Mouse (Mus musculus) heart, embryonic 16.5 days (tissue): ENCODE results near the gene Ttc5. TPM values are rescaled to one million over a fixed set of nuclear protein-coding genes. Genes with fewer than 3 reads are reported as not detected.
"Not testable (repeated sequence)": the region's sequence is repeated elsewhere in the genome, so short reads cannot be mapped to it uniquely, and the experiment has no call there.

Experiments
- ATAC-seq: fragments of 200-750 bp; cut with Nextera tagmentation; replicated peaks from 2 replicates; pipeline ENCODE4 v1.8.0; 2017; ENCODE audit warnings: moderate number of reproducible peaks; ENCODE audit not compliant: insufficient read depth, low FRiP score; ENCODE audit errors: extremely low read depth
- H3K27ac ChIP-seq: fragments of 300-500 bp; sonication (generic); 2 replicates; pipeline ENCODE4 v1.5.1; 2014; ENCODE audit warnings: mild to moderate bottlenecking, low read length, control low read depth, moderate library complexity
- H3K27me3 ChIP-seq: fragments of 300-500 bp; sonication (generic); 2 replicates; pipeline ENCODE4 v1.6.1; 2014; ENCODE audit warnings: low read length, mixed read lengths; ENCODE audit not compliant: control insufficient read depth, insufficient read depth
- H3K36me3 ChIP-seq: fragments of 300-500 bp; sonication (generic); 2 replicates; pipeline ENCODE4 v1.6.1; 2014; ENCODE audit not compliant: control insufficient read depth, insufficient read depth
- H3K4me1 ChIP-seq: fragments of 300-500 bp; sonication (generic); 2 replicates; pipeline ENCODE4 v1.6.1; 2014; ENCODE audit warnings: low read length, mixed read lengths; ENCODE audit not compliant: control insufficient read depth, insufficient read depth
- H3K4me2 ChIP-seq: fragments of 300-500 bp; sonication (generic); 2 replicates; pipeline ENCODE4 v1.6.1; 2014; ENCODE audit warnings: low read depth, mild to moderate bottlenecking, control low read depth, low read length
- H3K4me3 ChIP-seq: fragments of 300-500 bp; sonication (generic); 2 replicates; pipeline ENCODE4 v1.5.1; 2014; ENCODE audit warnings: mild to moderate bottlenecking, control low read depth, low read length
- H3K9ac ChIP-seq: fragments of 300-500 bp; sonication (generic); 2 replicates; pipeline ENCODE4 v1.6.1; 2014; ENCODE audit warnings: low read length, control low read depth
- H3K9me3 ChIP-seq: fragments of 300-500 bp; sonication (generic); replicated peaks from 2 replicates; pipeline ENCODE4 v1.6.1; 2016; ENCODE audit warnings: low read length; ENCODE audit not compliant: control insufficient read depth
- WGBS: fragments of 180-500 bp; shearing (Covaris S2); extraction: QIAGEN DNeasy Blood & Tissue Kit; methylation state at CpG from one replicate; pipeline ENCODE4 v1.1.7; 2014; 5-methylcytosine and 5-hydroxymethylcytosine counted together
- polyA plus RNA-seq: library from polyadenylated mRNA; unstranded; fragments of >200 nt; fragmentation: Nextera tagmentation; extraction: Ambion mirVana; gene quantifications from 2 replicates; pipeline ENCODE4 v1.2.1, GENCODE M21; 2015

Ttc5 gene
- polyA plus RNA-seq, 1 experiment from 2014 or later, result 46.1 TPM

- H3K9ac ChIP-seq, H3K27me3 ChIP-seq, H3K4me3 ChIP-seq, ATAC-seq, H3K4me1 ChIP-seq, H3K27ac ChIP-seq, H3K9me3 ChIP-seq: not testable (repeated sequence)
- Histone ChIP-seq H3K4me2 (peak overlapping the region; percentile 66), H3K36me3 (peaks cover 11% of the 10 kb centered on the region)
- WGBS, result 88% methylated on average over 5 of the region's 5 CpGs
Measured at GRCm38 (mm10) chr14:50806469-50806868, 21.1 kb upstream of the Ttc5 start.

- H3K9ac ChIP-seq, result no peak overlapping the region
- 64% methylated on average over 13 of the region's 13 CpGs for WGBS
- no peak overlapping the region for H3K4me3 ChIP-seq
- no peaks in the 10 kb centered on the region for H3K9me3 ChIP-seq
- H3K36me3 ChIP-seq, result no peaks in the 10 kb centered on the region
- no peak for ATAC-seq
- no peak overlapping the region for H3K27ac ChIP-seq
- no peak overlapping the region for H3K4me2 ChIP-seq
- H3K4me1 ChIP-seq, result peaks cover 3% of the 10 kb centered on the region
- H3K27me3 ChIP-seq, result no peaks in the 10 kb centered on the region
Measured at GRCm38 (mm10) chr14:50804683-50805082, 19.4 kb upstream of the Ttc5 start.

DNA sequence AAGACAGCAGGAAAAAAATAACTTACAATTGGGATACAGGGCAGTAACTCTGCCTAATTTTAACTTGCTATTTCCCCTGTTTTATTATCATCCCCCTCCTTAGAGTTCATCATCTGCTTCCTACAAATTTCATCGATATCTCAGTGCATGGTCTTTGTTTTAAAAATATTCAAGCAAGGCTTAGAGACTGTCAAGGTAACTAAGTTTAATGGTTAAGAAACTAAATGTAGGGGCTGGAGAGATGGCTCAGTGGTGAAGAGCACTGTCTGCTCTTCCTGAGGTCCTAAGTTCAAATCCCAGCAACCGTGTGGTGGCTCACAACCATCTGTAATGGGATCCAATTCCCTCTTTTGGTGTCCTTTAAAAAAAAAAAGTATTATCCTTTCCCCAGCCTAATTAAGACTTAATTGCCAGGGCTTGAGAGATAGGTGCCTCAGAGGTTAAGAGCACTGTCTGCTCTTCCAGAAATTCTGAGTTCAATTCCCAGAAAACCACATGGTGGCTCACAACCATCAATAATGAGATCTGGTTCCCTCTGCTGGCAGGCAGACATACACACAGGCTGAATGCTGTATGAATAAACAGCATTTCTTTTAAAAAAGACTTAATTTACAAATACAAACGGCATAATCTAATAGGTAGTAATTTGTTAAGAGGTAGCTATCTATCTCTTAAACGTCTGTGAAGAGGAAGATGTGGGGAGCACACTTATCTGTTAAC is 17.7 kb upstream of the Ttc5 start:
- H3K36me3 ChIP-seq, result no peaks in the 10 kb centered on the region
- ATAC-seq, result no peak
- no peak overlapping the region for H3K27ac ChIP-seq

DNA sequence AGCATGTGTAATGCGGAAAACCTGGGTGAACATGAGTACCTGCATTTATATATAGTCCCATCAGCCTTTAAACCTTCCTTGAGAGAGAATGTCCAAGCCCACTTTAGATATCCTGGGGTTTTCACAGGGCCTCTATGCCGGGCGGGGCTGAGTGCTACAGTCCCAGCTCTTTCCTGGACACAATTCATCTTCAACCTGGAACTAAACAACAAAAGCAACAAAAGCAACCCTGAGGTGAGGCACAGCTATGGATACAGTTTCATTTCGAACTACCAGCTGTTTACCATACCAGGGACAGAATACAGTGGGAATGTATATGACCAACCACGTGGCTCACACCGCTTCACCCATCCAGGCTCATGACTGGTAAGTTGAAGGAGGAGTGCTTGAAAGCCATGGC is 17.1 kb upstream of the Ttc5 start:
- ATAC-seq, result no peak

More for the DNA sequence above, 17.7 kb upstream of the Ttc5 start:
- Histone ChIP-seq H3K4me3 (no peak overlapping the region), H3K9ac (no peak overlapping the region), H3K4me2 (no peak overlapping the region), H3K4me1 (no peaks in the 10 kb centered on the region; the same call in 1 of the 2 replicates), H3K9me3 (no peaks in the 10 kb centered on the region), H3K27me3 (no peaks in the 10 kb centered on the region)
- WGBS, result 57% methylated on average over 4 of the region's 4 CpGs

GRCm38 (mm10) chr14:50799502-50800259 is 14.4 kb upstream of the Ttc5 start:
- Histone ChIP-seq H3K9me3 (no peaks in the 10 kb centered on the region), H3K9ac (no peak overlapping the region), H3K4me1 (no peaks in the 10 kb centered on the region), H3K27ac (no peak overlapping the region), H3K4me2 (no peak overlapping the region), H3K4me3 (no peak overlapping the region), H3K36me3 (no peaks in the 10 kb centered on the region), H3K27me3 (no peaks in the 10 kb centered on the region)
- 3% methylated on average over 3 of the region's 3 CpGs for WGBS
- ATAC-seq, result no peak

More for the DNA sequence above, 17.1 kb upstream of the Ttc5 start:
- Histone ChIP-seq H3K27me3 (no peaks in the 10 kb centered on the region), H3K9me3 (no peaks in the 10 kb centered on the region), H3K27ac (no peak overlapping the region), H3K4me2 (no peak overlapping the region), H3K36me3 (no peaks in the 10 kb centered on the region), H3K9ac (no peak overlapping the region), H3K4me1 (no peaks in the 10 kb centered on the region; the same call in 1 of the 2 replicates), H3K4me3 (no peak overlapping the region)
- WGBS, result 79% methylated on average over 6 of the region's 6 CpGs

- 65% methylated on average over 2 of the region's 2 CpGs for WGBS
- no peak overlapping the region for H3K27ac ChIP-seq
- H3K9ac ChIP-seq, result no peak overlapping the region
- H3K27me3 ChIP-seq, result no peaks in the 10 kb centered on the region
- H3K9me3 ChIP-seq, result no peaks in the 10 kb centered on the region
- ATAC-seq, result no peak
- H3K4me2 ChIP-seq, result no peak overlapping the region
- no peak overlapping the region for H3K4me3 ChIP-seq
- no peaks in the 10 kb centered on the region for H3K4me1 ChIP-seq
- no peaks in the 10 kb centered on the region for H3K36me3 ChIP-seq
Measured at GRCm38 (mm10) chr14:50798512-50798911, 13.2 kb upstream of the Ttc5 start.

DNA sequence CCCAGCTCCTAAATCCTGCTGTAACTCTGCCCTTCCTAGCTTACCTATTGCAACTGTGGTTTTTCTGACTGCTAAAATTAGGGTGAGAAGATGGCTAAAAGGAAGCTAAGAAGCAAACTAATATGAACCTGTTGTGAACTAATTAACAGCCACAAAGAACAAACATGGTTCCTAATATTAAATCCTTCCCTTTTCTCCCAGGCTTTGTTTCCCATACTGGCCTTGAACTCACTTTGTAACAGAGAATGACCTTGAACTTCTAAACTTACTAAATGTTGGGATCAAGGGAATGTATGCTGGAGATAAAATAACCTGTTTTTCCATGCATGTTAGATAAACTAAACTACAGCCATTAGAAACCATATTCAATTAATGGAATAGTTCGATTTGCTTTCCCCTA is 11.1 kb upstream of the Ttc5 start:
- no peak overlapping the region for H3K4me2 ChIP-seq
- H3K9ac ChIP-seq, result no peak overlapping the region
- 84% methylated on average over 1 of the region's 1 CpGs for WGBS
- H3K4me1 ChIP-seq, result no peaks in the 10 kb centered on the region
- no peak overlapping the region for H3K4me3 ChIP-seq
- H3K27ac ChIP-seq, result no peak overlapping the region
- H3K27me3 ChIP-seq, result no peaks in the 10 kb centered on the region
- ATAC-seq, result no peak
- H3K9me3 ChIP-seq, result no peaks in the 10 kb centered on the region
- no peaks in the 10 kb centered on the region for H3K36me3 ChIP-seq

DNA sequence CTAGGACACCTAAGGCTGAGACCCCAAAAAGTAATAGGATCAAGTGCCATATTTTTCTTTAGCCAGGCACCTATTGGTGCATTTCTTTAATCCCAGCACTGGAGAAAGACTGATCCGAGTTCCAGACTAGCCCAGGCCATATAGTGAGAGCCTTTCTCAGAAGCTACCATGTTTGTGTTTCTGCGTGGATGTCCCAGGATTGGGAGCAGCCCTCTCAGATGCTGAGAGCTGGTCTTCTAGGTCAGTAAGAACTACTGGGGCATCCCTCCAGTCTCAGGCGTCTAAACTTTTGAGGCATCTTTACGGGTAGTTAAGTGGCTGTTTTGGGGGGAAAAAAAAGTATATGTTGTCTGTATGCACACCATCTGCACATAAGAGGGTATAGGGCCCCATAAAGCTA is 10.6 kb upstream of the Ttc5 start:
- Histone ChIP-seq H3K4me1 (no peaks in the 10 kb centered on the region), H3K27me3 (no peaks in the 10 kb centered on the region), H3K36me3 (no peaks in the 10 kb centered on the region), H3K4me3 (no peak overlapping the region), H3K27ac (no peak overlapping the region), H3K9me3 (no peaks in the 10 kb centered on the region), H3K9ac (no peak overlapping the region), H3K4me2 (no peak overlapping the region)
- WGBS, result 78% methylated on average over 4 of the region's 4 CpGs
- ATAC-seq, result no peak

DNA sequence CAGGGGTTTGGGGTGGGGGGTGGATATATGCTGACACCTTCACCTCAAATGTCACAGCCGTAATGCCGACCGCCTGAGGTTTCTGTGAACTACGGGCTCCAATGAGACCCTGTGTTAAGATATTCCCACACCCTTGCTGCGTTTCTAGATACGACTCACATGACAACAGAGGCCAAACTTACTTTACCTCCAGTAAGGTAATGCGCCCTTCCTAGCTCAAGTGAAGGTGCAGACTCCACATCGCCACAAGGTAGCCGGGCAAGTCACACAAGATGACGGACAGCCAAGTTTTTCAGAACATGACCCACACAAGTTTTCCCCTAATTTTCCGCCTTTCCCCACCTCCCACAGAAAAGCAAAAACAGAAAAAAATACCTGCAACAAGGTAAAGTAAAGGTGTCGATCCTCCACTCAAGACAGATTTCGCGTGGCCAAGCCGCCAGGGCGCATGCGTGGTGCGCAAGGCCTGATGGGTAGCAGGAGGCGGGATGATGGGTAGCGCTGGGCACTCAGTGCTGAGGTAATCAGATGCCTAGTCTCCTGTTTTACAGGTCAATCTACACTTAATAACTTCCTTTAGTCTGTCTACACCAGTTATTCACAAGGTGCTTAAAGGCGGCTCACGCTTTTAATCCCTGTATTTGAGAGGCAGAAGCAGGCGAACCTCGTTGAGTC is 10.1 kb upstream of the Ttc5 start:
- Histone ChIP-seq H3K9me3 (no peaks in the 10 kb centered on the region), H3K27ac (no peak overlapping the region), H3K36me3 (no peaks in the 10 kb centered on the region), H3K27me3 (no peaks in the 10 kb centered on the region), H3K4me1 (no peaks in the 10 kb centered on the region), H3K9ac (no peak overlapping the region), H3K4me2 (no peak overlapping the region), H3K4me3 (no peak overlapping the region)
- ATAC-seq, result no peak
- WGBS, result 88% methylated on average over 24 of the region's 24 CpGs
